Mouse (Mus musculus): ENCODE data around the gene Kifc3. TPM values are rescaled to one million over a fixed set of nuclear protein-coding genes. Genes with fewer than 3 reads are reported as not detected.

Gene Kifc3
- 12.0 and 13.0 TPM in 2 replicates for polyA plus RNA-seq (2021; fragmentation: Nextera tagmentation)
- long read RNA-seq, experiment 1, transcript Kifc3-201 (20 exons, 3,277 nt) = major isoform, 8 of 34 reads
- long read RNA-seq, experiment 1, partial matches to known transcripts = 16 of 34 reads
- long read RNA-seq, experiment 1, other reads (novel, unspliced or antisense) = 10 of 34 reads
- long read RNA-seq, experiment 2, transcript Kifc3-201 (20 exons, 3,277 nt) = major isoform, 98 of 210 reads
- long read RNA-seq, experiment 2, partial matches to known transcripts = 27 of 210 reads
- long read RNA-seq, experiment 2, other reads (novel, unspliced or antisense) = 82 of 210 reads

GRCm38 (mm10) chr8:95202649-95203275 lies at the start of gene Kifc3:
Gene Kifc3, minus strand, starts transcription at chr8:95202812.

GRCm38 (mm10) chr8:95080381-95081341 lies 122.0 kb downstream of the Kifc3 start, which contains the start of gene Katnb1:
Gene Katnb1, plus strand, starts transcription at chr8:95081186.

GRCm38 (mm10) chr8:95054927-95055510 lies 147.6 kb downstream of the Kifc3 start, which contains the start of gene Drc7:
Gene Drc7, plus strand, starts transcription at chr8:95055103.

Other genes starting within 250 kb of the Kifc3 start
- 34.8 and 50.8 TPM in 2 replicates for gene Adgrg1, start 228.1 kb downstream of the Kifc3 start, polyA plus RNA-seq (2021; fragmentation: Nextera tagmentation)
- not detected in 2 replicates for gene Adgrg3, start 185.1 kb downstream of the Kifc3 start, polyA plus RNA-seq (2021; fragmentation: Nextera tagmentation)
- gene Drc7, start 147.7 kb downstream of the Kifc3 start, polyA plus RNA-seq (2021; fragmentation: Nextera tagmentation) = 0.67 and 5.8 TPM in 2 replicates
- gene Katnb1, start 121.6 kb downstream of the Kifc3 start, polyA plus RNA-seq (2021; fragmentation: Nextera tagmentation) = 22.7 and 23.8 TPM in 2 replicates
- gene Cngb1, start 103.8 kb upstream of the Kifc3 start, polyA plus RNA-seq (2021; fragmentation: Nextera tagmentation) = 0.09 and 0.16 TPM in 2 replicates
- not detected in 2 replicates for gene Tepp, start 107.8 kb upstream of the Kifc3 start, polyA plus RNA-seq (2021; fragmentation: Nextera tagmentation)
- 4.5 and 5.7 TPM in 2 replicates for gene Zfp319, start 129.1 kb upstream of the Kifc3 start, polyA plus RNA-seq (2021; fragmentation: Nextera tagmentation)
- gene Usb1, start 129.5 kb upstream of the Kifc3 start, polyA plus RNA-seq (2021; fragmentation: Nextera tagmentation) = 10.0 and 12.0 TPM in 2 replicates
- gene Mmp15, start 149.5 kb upstream of the Kifc3 start, polyA plus RNA-seq (2021; fragmentation: Nextera tagmentation) = 2.0 and 2.6 TPM in 2 replicates
- gene Cfap20, start 232.1 kb upstream of the Kifc3 start, polyA plus RNA-seq (2021; fragmentation: Nextera tagmentation) = 117 and 118 TPM in 2 replicates